Mouse (Mus musculus): Measurements from ENCODE around the gene Mlec. TPM values are rescaled to one million over a fixed set of nuclear protein-coding genes. Genes with fewer than 3 reads are reported as not detected.

Mlec gene
- polyA plus RNA-seq, 1 experiment from 2014 or later = 25.3 TPM

GRCm38 (mm10) chr5:115147388-115147787, 10.6 kb downstream of the Mlec start:
- Histone ChIP-seq H3K36me3 (peaks cover 69% of the 10 kb centered on the region), H3K27ac (no peak overlapping the region), H3K4me1 (replicated peaks) (peaks cover 1% of the 10 kb centered on the region; the same call in 1 of the 2 replicates), H3K4me2 (replicated peaks) (no peak overlapping the region), H3K27me3 (no peaks in the 10 kb centered on the region), H3K9ac (replicated peaks) (no peak overlapping the region), H3K9me3 (no peaks in the 10 kb centered on the region), H3K4me3 (replicated peaks) (no peak overlapping the region)
- no peak for ATAC-seq
- 92% methylated on average over 3 of the region's 3 CpGs for WGBS

- Histone ChIP-seq H3K27ac (no peak overlapping the region), H3K4me3 (replicated peaks) (no peak overlapping the region), H3K9me3 (no peaks in the 10 kb centered on the region), H3K27me3 (no peaks in the 10 kb centered on the region), H3K4me1 (replicated peaks) (no peaks in the 10 kb centered on the region), H3K4me2 (replicated peaks) (no peak overlapping the region), H3K9ac (replicated peaks) (no peak overlapping the region), H3K36me3 (peaks cover 69% of the 10 kb centered on the region)
- no peak for ATAC-seq
Measured at GRCm38 (mm10) chr5:115146747-115147130, 11.2 kb downstream of the Mlec start.

GRCm38 (mm10) chr5:115145976-115146746, 11.8 kb downstream of the Mlec start:
- H3K9ac ChIP-seq (replicated peaks) = no peak overlapping the region
- no peak for ATAC-seq
- no peak overlapping the region for H3K4me3 ChIP-seq (replicated peaks)
- H3K27me3 ChIP-seq = no peaks in the 10 kb centered on the region
- no peaks in the 10 kb centered on the region for H3K9me3 ChIP-seq
- H3K36me3 ChIP-seq = peaks cover 69% of the 10 kb centered on the region
- H3K4me1 ChIP-seq (replicated peaks) = no peaks in the 10 kb centered on the region
- 89% methylated on average over 6 of the region's 6 CpGs for WGBS
- no peak overlapping the region for H3K4me2 ChIP-seq (replicated peaks)
- no peak overlapping the region for H3K27ac ChIP-seq

DNA sequence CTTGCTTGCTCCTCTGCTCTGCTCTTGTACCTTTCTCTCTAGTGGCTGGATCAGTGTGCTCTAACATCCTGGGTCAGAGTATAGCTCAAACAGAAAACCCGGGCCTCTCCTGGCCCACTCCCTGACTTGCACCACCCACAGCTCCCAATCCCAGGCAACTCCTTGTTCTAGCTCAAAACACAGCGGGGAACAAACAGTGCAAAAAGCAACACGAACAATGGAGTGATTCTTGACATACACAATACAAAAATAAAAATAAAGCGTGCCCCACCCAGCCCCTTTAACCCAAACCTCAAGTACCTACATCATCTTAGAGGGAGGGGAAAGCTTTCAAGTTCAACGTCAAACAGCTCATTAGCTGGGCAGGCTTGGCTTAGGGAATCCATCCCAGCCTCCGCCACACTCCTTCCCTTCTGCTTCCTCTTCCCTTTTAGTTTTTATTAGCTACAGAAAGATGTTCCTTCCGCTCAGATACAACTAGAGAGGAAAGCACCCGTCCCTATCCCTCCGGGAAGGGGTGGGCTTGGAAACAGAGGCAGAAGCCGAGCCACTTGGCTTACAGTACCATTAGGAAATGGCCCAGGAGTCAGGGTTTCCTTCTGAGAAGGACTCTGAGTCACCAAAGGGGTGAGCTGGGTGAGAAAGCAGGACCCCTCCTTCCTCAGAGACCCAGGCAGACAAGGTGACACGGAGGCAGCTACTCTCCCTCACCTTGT, 12.6 kb downstream of the Mlec start:
- Histone ChIP-seq H3K36me3 (peaks cover 63% of the 10 kb centered on the region), H3K27me3 (no peaks in the 10 kb centered on the region), H3K4me3 (replicated peaks) (no peak overlapping the region), H3K4me1 (replicated peaks) (no peaks in the 10 kb centered on the region), H3K27ac (no peak overlapping the region), H3K9me3 (no peaks in the 10 kb centered on the region), H3K4me2 (replicated peaks) (no peak overlapping the region), H3K9ac (replicated peaks) (no peak overlapping the region)
- whole genome bisulfite sequencing = 79% methylated on average over 11 of the region's 11 CpGs
- ATAC-seq = no peak

DNA sequence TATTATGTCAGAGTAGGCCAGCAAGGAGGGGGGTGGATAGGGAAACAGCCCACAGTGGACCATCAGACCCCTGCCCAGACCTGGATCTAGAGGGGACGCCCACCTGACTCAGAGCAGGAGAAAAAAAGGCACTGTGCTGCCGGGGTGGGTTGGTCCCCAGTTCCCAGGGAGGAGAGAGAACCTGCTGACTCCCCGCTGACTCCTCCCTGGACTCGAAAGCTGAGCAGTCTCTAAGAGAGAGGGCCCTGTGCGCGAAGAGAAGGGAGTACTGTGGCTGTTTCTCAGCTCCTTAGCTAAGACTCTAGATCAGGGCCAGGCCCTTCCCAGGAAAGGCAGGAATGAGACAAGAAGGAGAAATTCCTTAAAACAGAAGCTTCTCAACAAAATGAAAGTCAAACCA, 13.5 kb downstream of the Mlec start:
- no peak overlapping the region for H3K9ac ChIP-seq (replicated peaks)
- no peak for ATAC-seq
- H3K4me2 ChIP-seq (replicated peaks) = no peak overlapping the region
- peaks cover 53% of the 10 kb centered on the region for H3K36me3 ChIP-seq
- no peak overlapping the region for H3K4me3 ChIP-seq (replicated peaks)
- no peaks in the 10 kb centered on the region for H3K27me3 ChIP-seq
- 66% methylated on average over 6 of the region's 6 CpGs for WGBS
- no peaks in the 10 kb centered on the region for H3K9me3 ChIP-seq
- H3K4me1 ChIP-seq (replicated peaks) = no peaks in the 10 kb centered on the region
- H3K27ac ChIP-seq = no peak overlapping the region

DNA sequence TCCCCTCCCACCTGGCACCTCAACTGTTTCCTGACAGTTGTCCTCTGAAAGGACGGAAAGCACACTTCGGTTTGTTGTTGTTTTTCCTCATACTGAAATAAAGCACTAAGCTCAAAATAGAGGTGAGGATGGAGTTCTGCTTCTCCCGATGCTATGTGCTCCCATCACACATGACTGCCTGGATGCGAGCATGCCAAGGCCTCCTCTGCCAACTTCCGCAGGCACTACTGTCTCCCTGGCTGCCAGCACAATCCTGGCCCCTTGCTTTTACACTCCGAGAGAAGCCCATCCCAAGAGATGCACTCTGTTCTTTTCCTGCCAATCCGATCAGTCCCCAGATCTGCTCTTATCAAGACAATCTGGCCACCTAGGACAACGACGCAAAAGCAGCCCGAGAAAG, 14.4 kb downstream of the Mlec start:
- Histone ChIP-seq H3K36me3 (peaks cover 46% of the 10 kb centered on the region), H3K4me1 (replicated peaks) (no peaks in the 10 kb centered on the region), H3K27me3 (no peaks in the 10 kb centered on the region), H3K27ac (no peak overlapping the region), H3K9ac (replicated peaks) (0 out of 2 replicates have a peak overlapping the region, but pooled peaks have one; percentile 28), H3K4me3 (replicated peaks) (no peak overlapping the region), H3K9me3 (no peaks in the 10 kb centered on the region), H3K4me2 (replicated peaks) (no peak overlapping the region)
- WGBS = 81% methylated on average over 10 of the region's 10 CpGs
- ATAC-seq = no peak

DNA sequence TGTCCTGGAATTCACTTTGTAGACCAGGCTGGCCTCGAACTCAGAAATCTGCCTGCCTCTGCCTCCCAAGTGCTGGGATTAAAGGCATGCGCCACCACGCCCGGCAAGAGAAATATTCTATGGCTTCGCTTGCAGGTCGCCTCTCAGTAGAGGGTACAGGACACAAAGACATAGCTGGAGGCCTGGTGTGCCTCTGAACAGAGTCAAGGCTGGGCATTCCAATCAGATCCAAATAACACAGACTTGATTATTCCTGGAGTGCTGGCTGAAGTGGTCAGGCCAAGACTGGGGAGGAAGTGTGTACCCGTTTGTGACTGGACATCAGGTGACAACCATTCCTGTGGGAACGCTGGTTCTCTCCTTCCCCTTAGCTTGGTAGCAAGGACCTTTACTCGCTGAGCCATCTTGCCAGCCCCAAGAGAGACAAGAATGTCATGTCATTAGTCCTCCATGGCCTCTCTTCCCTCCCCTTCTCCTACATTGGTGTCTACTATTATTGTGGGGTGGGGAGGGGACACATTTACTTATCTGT, 15.7 kb downstream of the Mlec start:
- H3K4me1 ChIP-seq (replicated peaks) = no peaks in the 10 kb centered on the region
- H3K4me3 ChIP-seq (replicated peaks) = no peak overlapping the region
- H3K27ac ChIP-seq = no peak overlapping the region
- peaks cover 33% of the 10 kb centered on the region for H3K36me3 ChIP-seq
- H3K4me2 ChIP-seq (replicated peaks) = no peak overlapping the region
- ATAC-seq = no peak
- 92% methylated on average over 9 of the region's 9 CpGs for WGBS
- H3K9ac ChIP-seq (replicated peaks) = no peak overlapping the region
- no peaks in the 10 kb centered on the region for H3K27me3 ChIP-seq
- H3K9me3 ChIP-seq = no peaks in the 10 kb centered on the region

- no peak overlapping the region for H3K4me3 ChIP-seq (replicated peaks)
- 82% methylated on average over 3 of the region's 3 CpGs for WGBS
- H3K36me3 ChIP-seq = peaks cover 18% of the 10 kb centered on the region
- no peaks in the 10 kb centered on the region for H3K4me1 ChIP-seq (replicated peaks)
- no peaks in the 10 kb centered on the region for H3K9me3 ChIP-seq
- H3K9ac ChIP-seq (replicated peaks) = no peak overlapping the region
- no peak for ATAC-seq
- no peaks in the 10 kb centered on the region for H3K27me3 ChIP-seq
- no peak overlapping the region for H3K27ac ChIP-seq
- H3K4me2 ChIP-seq (replicated peaks) = no peak overlapping the region
Measured at GRCm38 (mm10) chr5:115140726-115141125, 17.3 kb downstream of the Mlec start.

DNA sequence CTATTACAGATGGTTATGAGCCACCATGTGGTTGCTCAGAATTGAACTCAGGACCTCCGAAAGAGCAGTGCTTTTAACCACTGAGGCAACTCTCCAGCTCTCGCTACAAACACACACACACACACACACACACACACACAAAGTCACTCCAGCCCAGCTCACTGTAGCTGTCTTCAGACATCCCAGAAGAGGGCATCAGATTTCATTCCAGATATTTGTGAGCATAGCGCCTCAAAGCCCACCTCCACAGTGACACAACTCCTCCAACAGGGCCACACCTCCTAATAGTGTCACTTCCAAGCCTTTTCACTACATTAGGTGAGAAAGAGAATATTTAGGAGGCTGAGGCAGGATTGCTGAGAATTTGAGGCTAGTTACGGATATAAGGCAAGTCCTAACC, 18.9 kb downstream of the Mlec start:
- no peak overlapping the region for H3K4me3 ChIP-seq (replicated peaks)
- H3K36me3 ChIP-seq = 0 out of 2 replicates have a peak, but pooled peaks cover 2% of the 10 kb centered on the region
- no peaks in the 10 kb centered on the region for H3K27me3 ChIP-seq
- peaks cover 1% of the 10 kb centered on the region; the same call in 1 of the 2 replicates for H3K4me1 ChIP-seq (replicated peaks)
- no peak overlapping the region for H3K27ac ChIP-seq
- no peak overlapping the region for H3K9ac ChIP-seq (replicated peaks)
- H3K9me3 ChIP-seq = no peaks in the 10 kb centered on the region
- no peak overlapping the region for H3K4me2 ChIP-seq (replicated peaks)
- no peak for ATAC-seq
- WGBS = 78% methylated on average over 4 of the region's 4 CpGs

GRCm38 (mm10) chr5:115134234-115135165, 23.5 kb downstream of the Mlec start, which contains the start of gene Unc119b:
Unc119b (minus strand) TSS chr5:115134975.
- peak; percentile 94 for ATAC-seq
- WGBS = under 1% methylated on average over 69 of the region's 81 CpGs
- Histone ChIP-seq H3K9me3 (no peaks in the 10 kb centered on the region), H3K36me3 (peaks cover 11% of the 10 kb centered on the region), H3K27ac (peak within 1 kb of the TSS; percentile 74; the same call in 1 of the 2 replicates), H3K4me2 (replicated peaks) (peak within 1 kb of the TSS; percentile 75), H3K9ac (replicated peaks) (peak within 1 kb of the TSS; percentile 92), H3K4me1 (replicated peaks) (peaks cover 20% of the 10 kb centered on the region), H3K27me3 (no peaks in the 10 kb centered on the region), H3K4me3 (replicated peaks) (peak within 1 kb of the TSS; percentile 88)

- peak overlapping the region; percentile 75 for H3K4me2 ChIP-seq (replicated peaks)
- H3K9ac ChIP-seq (replicated peaks) = peak overlapping the region; percentile 92
- WGBS = 63% methylated on average over 6 of the region's 6 CpGs
- peaks cover 21% of the 10 kb centered on the region for H3K36me3 ChIP-seq
- H3K4me1 ChIP-seq (replicated peaks) = peaks cover 20% of the 10 kb centered on the region
- peak overlapping the region; percentile 88 for H3K4me3 ChIP-seq (replicated peaks)
- ATAC-seq = no peak
- no peak overlapping the region for H3K27ac ChIP-seq
- H3K27me3 ChIP-seq = no peaks in the 10 kb centered on the region
- no peaks in the 10 kb centered on the region for H3K9me3 ChIP-seq
Measured at GRCm38 (mm10) chr5:115133358-115134066, 24.5 kb downstream of the Mlec start.

Measured in midbrain, embryonic 13.5 days (tissue).